Mouse (Mus musculus) erythroblast, embryonic 14.5 days (primary cell): Measurements from ENCODE around the gene Nav3. TPM values are rescaled to one million over a fixed set of nuclear protein-coding genes. Genes with fewer than 3 reads are reported as not detected.

Experiments used
- H3K27me3 ChIP-seq: 2 replicates; pipeline ENCODE4 v1.6.1; 2012; ENCODE audit warnings: inconsistent platforms; ENCODE audit not compliant: control insufficient read depth
- H3K36me3 ChIP-seq: 2 replicates; pipeline ENCODE4 v1.6.1; 2012; ENCODE audit warnings: mild to moderate bottlenecking, inconsistent platforms; ENCODE audit not compliant: control insufficient read depth
- H3K4me1 ChIP-seq: 2 replicates; pipeline ENCODE4 v1.6.1; 2012; ENCODE audit warnings: inconsistent platforms; ENCODE audit not compliant: control insufficient read depth
- H3K4me3 ChIP-seq: replicated peaks from 2 replicates; pipeline ENCODE3; 2012; ENCODE audit warnings: moderate library complexity, mild to moderate bottlenecking, inconsistent platforms
- H3K9me3 ChIP-seq: 2 replicates; pipeline ENCODE4 v1.6.1; 2012; ENCODE audit warnings: low read length, inconsistent platforms, mixed read lengths; ENCODE audit not compliant: control insufficient read depth
- GATA1 ChIP-seq: IDR thresholded peaks from 2 replicates; pipeline ENCODE4 v1.6.1; 2012; ENCODE audit warnings: low read length, inconsistent platforms, mixed read lengths
- TAL1 ChIP-seq: IDR thresholded peaks from 3 replicates; pipeline ENCODE4 v1.6.1; 2012; ENCODE audit warnings: low read length, inconsistent platforms, mixed read lengths
- polyA plus RNA-seq: library from polyadenylated mRNA; stranded (reverse); fragments of >175 nt; gene quantifications from 2 replicates; pipeline ENCODE4 v1.2.3, GENCODE M21; 2012

The Nav3 gene
- polyA plus RNA-seq, 1 experiment, result not detected

DNA sequence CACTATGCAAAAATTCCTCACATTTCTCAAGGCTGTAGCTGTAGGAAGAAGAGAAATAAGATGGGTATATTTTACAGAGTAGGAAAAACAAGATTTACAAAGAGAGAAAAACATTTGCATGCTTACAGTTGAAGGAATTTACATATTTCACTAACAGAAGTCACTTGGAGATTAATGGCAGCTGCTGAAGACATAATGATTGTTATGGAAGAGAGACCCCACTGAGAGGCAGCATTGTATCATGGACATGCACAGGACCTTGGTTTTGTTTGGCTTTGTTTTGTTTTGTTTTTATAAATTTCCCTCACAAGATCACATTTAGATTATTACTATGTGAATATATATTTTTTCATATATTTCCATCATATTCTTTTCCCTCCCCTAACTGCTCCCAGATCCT lies 335.4 kb downstream of the Nav3 start:
- no peaks in the 10 kb centered on the region for H3K9me3 ChIP-seq
- no peak for TF ChIP-seq GATA1
- TF ChIP-seq TAL1, result no peak
- H3K4me3 ChIP-seq, result no peak overlapping the region
- H3K36me3 ChIP-seq, result no peaks in the 10 kb centered on the region
- H3K27me3 ChIP-seq, result no peaks in the 10 kb centered on the region
- no peaks in the 10 kb centered on the region for H3K4me1 ChIP-seq

DNA sequence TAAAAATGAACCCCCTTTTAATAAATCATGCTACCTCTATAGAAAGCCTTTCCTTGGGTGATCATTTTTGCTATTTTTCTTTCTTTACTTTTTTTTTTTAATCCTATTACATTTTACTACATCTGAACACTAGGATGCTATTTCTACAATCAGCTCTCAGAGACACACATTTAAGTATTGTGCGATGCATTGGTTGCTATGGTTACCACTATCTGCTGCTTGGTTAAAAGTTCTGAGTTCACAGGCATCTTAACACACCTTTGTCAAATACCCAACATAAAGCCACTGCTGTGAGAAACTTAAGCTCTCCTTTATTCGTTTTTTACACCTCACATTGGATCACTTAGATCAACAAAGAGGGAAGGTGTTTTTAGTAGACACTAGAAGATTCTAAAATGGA lies 338.7 kb downstream of the Nav3 start:
- TF ChIP-seq TAL1 (no peak), GATA1 (no peak)
- H3K36me3 ChIP-seq, result no peaks in the 10 kb centered on the region
- H3K27me3 ChIP-seq, result no peaks in the 10 kb centered on the region
- H3K4me3 ChIP-seq, result no peak overlapping the region
- no peaks in the 10 kb centered on the region for H3K4me1 ChIP-seq
- no peaks in the 10 kb centered on the region for H3K9me3 ChIP-seq

DNA sequence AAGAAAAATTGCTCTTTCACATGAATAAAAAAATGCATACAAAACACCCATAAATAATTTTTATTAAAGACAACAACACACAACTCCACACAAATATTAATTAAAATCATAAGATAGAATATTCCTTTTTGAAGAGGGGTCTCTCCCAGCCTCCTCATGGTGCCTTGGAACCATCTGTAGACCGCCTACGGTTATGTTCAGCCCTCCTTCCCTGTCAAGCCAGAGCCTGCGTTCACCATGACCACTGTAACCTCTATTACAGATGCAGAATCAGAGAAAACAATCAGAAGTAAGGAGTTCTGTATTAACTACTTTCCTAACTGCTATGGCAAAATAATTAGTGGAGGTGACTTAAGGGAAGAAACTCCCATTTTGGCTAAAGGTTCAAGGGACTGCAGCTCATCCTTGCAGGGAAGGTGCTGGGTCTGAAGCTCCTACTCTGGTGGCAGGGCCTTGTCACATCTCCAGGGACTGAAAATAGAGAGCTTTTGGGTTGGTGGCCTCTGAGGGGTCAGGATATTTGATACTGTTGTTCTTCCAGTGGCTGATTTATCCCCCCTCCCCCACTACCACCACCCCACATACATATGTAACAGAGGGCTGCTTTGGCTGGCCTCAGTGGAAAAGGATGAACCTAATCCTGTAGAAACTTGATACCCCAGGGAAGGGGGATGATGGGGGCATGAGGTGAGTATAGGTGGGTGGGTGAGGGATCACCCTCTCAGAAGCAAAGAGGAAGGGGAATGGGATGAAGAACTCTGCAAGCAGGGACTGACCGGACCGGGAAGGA lies 343.1 kb downstream of the Nav3 start:
- TF ChIP-seq TAL1 (no peak), GATA1 (no peak)
- Histone ChIP-seq H3K9me3 (peaks cover 3% of the 10 kb centered on the region; the same call in 1 of the 2 replicates), H3K4me1 (no peaks in the 10 kb centered on the region), H3K36me3 (no peaks in the 10 kb centered on the region), H3K4me3 (no peak overlapping the region), H3K27me3 (no peaks in the 10 kb centered on the region)

DNA sequence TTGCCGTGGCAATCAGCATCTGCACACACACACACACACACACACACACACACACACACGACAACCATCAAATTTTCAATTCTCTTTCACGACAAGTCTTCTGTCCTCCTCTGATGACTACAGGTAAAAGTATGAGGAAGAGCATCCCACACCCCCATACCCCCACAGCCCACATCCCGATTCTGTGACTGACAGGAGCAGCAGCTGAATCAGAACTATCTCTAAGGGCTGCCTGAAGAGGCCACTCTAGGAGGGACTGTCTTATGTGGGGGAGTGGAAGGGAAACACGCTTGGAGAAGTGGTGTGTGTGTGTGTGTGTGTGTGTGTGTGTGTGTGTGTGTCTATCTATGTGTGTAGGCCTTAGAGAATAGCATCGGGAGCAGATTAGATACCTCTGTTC lies 352.7 kb downstream of the Nav3 start:
- TF ChIP-seq GATA1 (no peak), TAL1 (no peak)
- Histone ChIP-seq H3K4me3 (no peak overlapping the region), H3K4me1 (no peaks in the 10 kb centered on the region), H3K36me3 (no peaks in the 10 kb centered on the region), H3K27me3 (no peaks in the 10 kb centered on the region), H3K9me3 (peaks cover 10% of the 10 kb centered on the region)

DNA sequence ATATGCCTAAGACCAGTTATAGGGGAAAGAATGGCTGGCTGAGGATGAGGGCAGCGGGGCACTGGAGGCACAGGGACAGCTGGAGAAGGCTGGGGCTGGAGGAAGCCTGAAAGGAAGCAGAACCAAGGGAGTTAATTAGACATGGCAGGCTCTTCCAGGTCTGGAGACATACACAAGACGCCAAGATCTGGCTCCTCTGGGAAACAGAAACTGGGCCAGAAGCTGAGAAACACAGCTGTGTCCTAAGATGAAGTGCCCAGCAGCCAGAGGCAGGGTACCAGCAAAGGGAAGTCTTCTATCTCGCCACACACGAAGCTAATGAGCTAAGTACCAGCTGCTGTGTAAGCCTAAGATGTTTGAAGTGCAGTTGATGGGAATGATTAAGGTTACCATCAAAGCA lies 353.8 kb downstream of the Nav3 start:
- no peaks in the 10 kb centered on the region for H3K36me3 ChIP-seq
- H3K27me3 ChIP-seq, result no peaks in the 10 kb centered on the region
- no peak overlapping the region for H3K4me3 ChIP-seq
- no peaks in the 10 kb centered on the region for H3K4me1 ChIP-seq
- TF ChIP-seq TAL1 (no peak), GATA1 (no peak)
- peaks cover 10% of the 10 kb centered on the region for H3K9me3 ChIP-seq

DNA sequence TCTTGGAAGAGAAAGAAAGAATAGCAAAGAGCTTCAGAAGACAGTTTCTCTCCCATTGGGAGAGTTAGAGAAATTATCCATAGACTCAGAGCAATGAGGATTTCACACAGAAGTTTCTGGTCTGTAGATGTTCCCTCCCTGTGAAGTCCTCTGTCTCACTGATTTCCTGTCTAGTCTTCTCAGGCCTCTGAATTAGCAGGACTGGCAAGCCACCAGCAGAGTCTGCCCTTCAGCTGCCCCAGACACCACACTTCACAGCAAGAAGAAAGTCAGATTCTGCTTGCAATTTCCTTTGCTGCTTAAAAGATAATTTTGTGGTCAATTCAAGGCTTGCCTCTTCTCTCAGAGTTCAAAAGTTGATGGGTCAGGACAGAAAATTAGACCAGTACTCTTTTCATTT lies 361.6 kb downstream of the Nav3 start:
- no peaks in the 10 kb centered on the region for H3K36me3 ChIP-seq
- peaks cover 3% of the 10 kb centered on the region for H3K9me3 ChIP-seq
- TF ChIP-seq GATA1 (no peak), TAL1 (no peak)
- no peak overlapping the region for H3K4me3 ChIP-seq
- no peaks in the 10 kb centered on the region for H3K4me1 ChIP-seq
- no peaks in the 10 kb centered on the region for H3K27me3 ChIP-seq

DNA sequence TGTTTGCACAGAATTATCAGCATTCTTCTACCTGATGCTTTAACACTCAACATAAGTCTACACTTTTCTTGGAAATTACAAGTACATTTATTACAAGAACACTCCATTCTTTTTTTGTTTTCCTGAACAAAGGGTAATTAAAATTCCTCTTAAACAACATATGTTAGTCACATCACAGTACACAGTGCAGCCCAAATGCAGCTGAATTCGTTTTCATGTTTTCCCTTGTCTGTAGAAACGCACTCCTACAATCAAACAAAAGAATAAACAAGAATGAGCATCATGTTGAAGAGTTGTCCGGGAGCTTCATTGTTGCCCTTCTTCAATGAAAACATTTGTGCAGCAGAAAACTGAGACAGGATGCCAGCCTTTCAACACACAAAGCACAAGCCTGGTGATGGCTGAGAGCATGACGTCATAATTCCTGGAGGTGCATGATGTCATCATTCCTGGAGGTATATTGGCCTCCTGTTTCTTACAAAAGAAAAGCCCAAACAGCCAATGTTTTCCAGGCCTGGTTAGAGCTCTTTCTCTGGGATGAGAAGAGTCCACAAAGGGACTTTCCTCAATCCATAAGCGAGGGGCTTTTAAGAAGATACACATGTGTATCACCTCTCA lies 367.5 kb downstream of the Nav3 start:
- no peaks in the 10 kb centered on the region for H3K27me3 ChIP-seq
- H3K36me3 ChIP-seq, result no peaks in the 10 kb centered on the region
- H3K4me1 ChIP-seq, result no peaks in the 10 kb centered on the region
- TF ChIP-seq TAL1 (no peak), GATA1 (no peak)
- H3K9me3 ChIP-seq, result no peaks in the 10 kb centered on the region; the same call in 1 of the 2 replicates
- no peak overlapping the region for H3K4me3 ChIP-seq

DNA sequence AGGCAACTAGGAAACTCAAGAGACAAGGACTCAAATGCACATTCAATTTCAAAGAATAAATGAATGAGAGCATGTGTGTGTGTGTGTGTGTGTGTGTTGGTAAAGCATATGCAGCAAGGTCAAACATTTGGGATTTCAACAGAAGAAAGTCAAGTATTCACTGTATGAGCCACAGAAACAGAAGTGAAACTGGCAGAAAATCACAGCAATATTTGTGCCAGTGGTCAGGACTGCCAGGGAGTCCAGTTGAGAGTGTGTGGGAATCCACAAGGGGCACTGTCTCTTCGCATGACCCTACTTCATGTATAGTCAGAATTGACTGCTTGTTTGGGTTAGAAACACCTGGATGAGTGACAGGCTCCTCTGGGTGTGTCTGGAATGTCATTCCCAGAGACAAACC lies 370.1 kb downstream of the Nav3 start:
- no peaks in the 10 kb centered on the region for H3K4me1 ChIP-seq
- H3K9me3 ChIP-seq, result no peaks in the 10 kb centered on the region; the same call in 1 of the 2 replicates
- no peaks in the 10 kb centered on the region for H3K36me3 ChIP-seq
- H3K4me3 ChIP-seq, result no peak overlapping the region
- TF ChIP-seq GATA1, result no peak
- TF ChIP-seq TAL1, result no peak
- H3K27me3 ChIP-seq, result no peaks in the 10 kb centered on the region

DNA sequence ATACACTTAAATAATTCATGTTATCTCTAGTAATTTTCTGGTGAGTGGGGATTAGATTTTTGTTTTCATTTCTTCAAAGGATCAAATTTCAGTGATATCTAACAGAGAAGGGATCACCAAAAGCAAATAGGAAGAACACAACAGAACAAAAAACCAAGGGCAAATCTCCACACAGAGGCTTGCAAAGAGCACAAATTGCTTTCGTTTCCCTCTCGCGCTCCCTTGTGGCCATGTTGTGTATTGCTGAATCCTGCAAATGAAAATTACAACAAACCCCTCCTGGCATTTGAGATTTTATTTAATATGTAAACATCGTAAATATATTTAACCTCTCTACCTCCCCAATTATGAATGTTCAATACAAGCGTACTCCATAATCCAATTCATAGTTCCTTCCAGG lies 370.8 kb downstream of the Nav3 start:
- TF ChIP-seq TAL1 (no peak), GATA1 (no peak)
- Histone ChIP-seq H3K9me3 (no peaks in the 10 kb centered on the region; the same call in 1 of the 2 replicates), H3K4me1 (no peaks in the 10 kb centered on the region), H3K36me3 (no peaks in the 10 kb centered on the region), H3K4me3 (no peak overlapping the region), H3K27me3 (no peaks in the 10 kb centered on the region)

DNA sequence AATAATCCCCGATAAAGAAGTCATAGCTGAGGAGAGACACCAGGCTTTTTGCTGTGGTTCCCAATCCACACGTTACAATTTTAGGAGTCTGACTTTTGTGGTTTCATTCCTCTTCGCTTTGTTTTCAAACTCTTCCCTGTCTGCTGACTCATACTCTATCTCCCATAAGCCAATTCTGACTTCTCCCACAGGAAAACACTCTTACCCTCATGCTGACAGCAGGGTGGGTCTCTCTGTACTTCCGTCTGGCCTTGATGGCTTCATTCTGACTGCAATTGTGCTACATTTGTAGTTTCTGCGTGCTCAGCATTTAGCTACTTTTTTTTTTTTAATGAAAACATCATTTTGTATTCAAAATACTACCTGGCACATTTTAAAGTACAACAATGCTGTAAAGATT lies 379.4 kb downstream of the Nav3 start:
- H3K36me3 ChIP-seq, result no peaks in the 10 kb centered on the region
- H3K4me3 ChIP-seq, result no peak overlapping the region
- H3K9me3 ChIP-seq, result no peaks in the 10 kb centered on the region
- TF ChIP-seq GATA1 (no peak), TAL1 (no peak)
- no peaks in the 10 kb centered on the region for H3K4me1 ChIP-seq
- H3K27me3 ChIP-seq, result no peaks in the 10 kb centered on the region
